Mouse (Mus musculus): ENCODE data around the gene Exoc4. TPM values are rescaled to one million over a fixed set of nuclear protein-coding genes. Genes with fewer than 3 reads are reported as not detected.

Gene Exoc4
- total and polyA plus RNA-seq, 3 experiments, result 31.2 to 46.4 (median 41.9) TPM

DNA sequence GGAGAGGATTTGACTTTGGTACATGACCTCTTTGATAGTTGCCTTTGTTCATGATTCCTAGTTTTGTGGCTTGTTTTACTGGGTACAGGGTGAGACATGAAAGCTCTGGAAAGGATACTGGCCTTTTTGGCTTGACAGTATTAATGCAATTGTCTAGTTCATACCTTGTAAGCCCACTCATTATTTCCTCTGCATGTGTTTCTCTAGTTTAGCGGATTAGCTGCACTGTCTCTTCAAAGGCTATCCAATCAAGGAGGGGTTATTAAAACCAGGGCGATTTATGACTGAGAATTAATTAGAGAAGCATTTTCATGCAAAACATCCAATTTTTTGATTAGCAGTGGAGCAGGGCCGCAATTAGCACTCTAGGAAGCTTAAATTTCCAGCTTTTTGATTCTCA lies 216.5 kb downstream of the Exoc4 start:
- no peak for TF ChIP-seq JUN (IDR thresholded peaks at IDR 0.05; ENCODE audit: insufficient read depth, low read depth, low read length)
- no peak for TF ChIP-seq MAZ (IDR thresholded peaks at IDR 0.05; ENCODE audit: low read depth, low read length)
- no peak for TF ChIP-seq ZC3H11A (IDR thresholded peaks at IDR 0.05; ENCODE audit: low read depth, low read length)
- TF ChIP-seq MAFK (IDR thresholded peaks at IDR 0.05; ENCODE audit: insufficient replicate concordance, low read length), result no peak
- no peak for TF ChIP-seq MEF2A (IDR thresholded peaks at IDR 0.05; ENCODE audit: borderline replicate concordance, low read depth, low read length)
- no peak for TF ChIP-seq E2F4 (IDR thresholded peaks at IDR 0.05; ENCODE audit: insufficient replicate concordance, low read depth, low read length)
- no peak for TF ChIP-seq SIN3A (IDR thresholded peaks at IDR 0.05; ENCODE audit: low read length)
- no peak for TF ChIP-seq GABPA (IDR thresholded peaks at IDR 0.05; ENCODE audit: insufficient replicate concordance, low read depth, low read length)
- no peak for TF ChIP-seq RCOR1 (conservative IDR thresholded peaks at IDR 0.05; ENCODE audit: low read depth, low read length)
- no peak for TF ChIP-seq ZNF384 (IDR thresholded peaks at IDR 0.05; ENCODE audit: low read depth, low read length)
- TF ChIP-seq USF1 (IDR thresholded peaks at IDR 0.05; ENCODE audit: low read depth, low read length), result no peak
- TF ChIP-seq USF2 (conservative IDR thresholded peaks at IDR 0.05; ENCODE audit: low read depth, low read length), result no peak
- no peak for TF ChIP-seq TBP (conservative IDR thresholded peaks at IDR 0.05; ENCODE audit: low read depth, low read length)
- TF ChIP-seq TCF12 (IDR thresholded peaks at IDR 0.05; ENCODE audit: low read depth, low read length), result no peak
- no peak for TF ChIP-seq CHD1 (IDR thresholded peaks at IDR 0.05; ENCODE audit: low read depth, low read length)
- TF ChIP-seq BHLHE40 (IDR thresholded peaks at IDR 0.05; ENCODE audit: low read depth, low read length), result no peak
- DNase-seq (ENCODE audit: extremely low read depth), result no peak
- Histone ChIP-seq H3K36me3 (replicated peaks in 1 of 2; ENCODE audit: control insufficient read depth in 1 of 2, insufficient read depth in 1 of 2, low read length in 1 of 2) (peaks cover 0 to 6% of the 10 kb centered on the region in 2 experiments), H3K4me2 (ENCODE audit: insufficient read depth, low read depth, poor library complexity, severe bottlenecking) (no peak overlapping the region), H3K79me2 (replicated peaks; ENCODE audit: control insufficient read depth, extremely low read depth, insufficient read depth, poor library complexity, severe bottlenecking) (no peaks in the 10 kb centered on the region), H3K4me3 (replicated peaks in 1 of 3; ENCODE audit: low read depth in 2 of 3, low read length in 2 of 3, poor library complexity in 1 of 3) (no peak overlapping the region), H3K9me3 (replicated peaks; ENCODE audit: low read length) (no peaks in the 10 kb centered on the region), H3K9ac (ENCODE audit: insufficient read depth, low read depth) (no peak overlapping the region), H3K4me1 (ENCODE audit: control insufficient read depth in 1 of 2, insufficient read depth in 2 of 2) (no peaks in the 10 kb centered on the region), H3K27ac (ENCODE audit: insufficient read depth, low read depth) (no peak overlapping the region), H3K27me3 (replicated peaks) (no peaks in the 10 kb centered on the region)
- dilution Hi-C loops (cut with MboI; ENCODE audit: extremely low pct_ligation_motif_present, extremely low pct_unique_long_range_greater_than_20kb, low sequenced_read_pairs) (no loop called here), in situ Hi-C loops (cut with MboI; ENCODE audit: low pct_ligation_motif_present, low pct_unique_long_range_greater_than_20kb, low sequenced_read_pairs) (no loop called here)

DNA sequence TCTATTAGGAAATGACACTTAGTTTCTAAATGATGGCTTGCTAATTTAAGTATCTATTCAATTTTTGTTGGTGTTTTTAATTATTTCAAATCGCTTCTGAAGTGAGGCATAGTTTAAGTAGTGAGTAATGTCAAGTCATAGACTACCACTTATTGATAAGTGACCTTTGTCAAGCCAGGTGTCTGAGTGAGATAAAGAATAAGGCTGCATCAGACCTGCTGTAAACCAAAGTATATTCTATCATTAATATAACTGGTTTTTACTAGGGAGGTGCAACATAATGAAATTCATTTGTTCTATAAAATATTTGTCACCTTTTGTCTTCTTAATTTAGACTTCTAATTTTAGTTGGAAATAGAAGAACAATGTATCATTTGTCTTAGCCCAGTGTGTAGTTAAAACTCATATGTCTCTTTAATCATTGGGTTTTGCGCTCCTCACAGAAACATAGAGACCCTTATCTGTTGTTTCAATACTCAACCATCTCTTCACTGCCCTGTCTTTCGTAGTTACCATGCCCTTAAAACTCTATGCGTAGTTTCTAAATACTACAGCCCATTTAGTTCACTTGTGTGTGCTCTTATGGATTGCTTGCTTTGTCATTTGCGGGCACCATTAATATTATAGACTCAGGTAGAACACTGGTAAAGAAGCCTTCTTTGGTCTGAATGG lies 217.4 kb downstream of the Exoc4 start:
- dilution Hi-C loops (cut with MboI; ENCODE audit: extremely low pct_ligation_motif_present, extremely low pct_unique_long_range_greater_than_20kb, low sequenced_read_pairs), result no loop called here
- Histone ChIP-seq H3K4me2 (ENCODE audit: insufficient read depth, low read depth, poor library complexity, severe bottlenecking) (no peak overlapping the region), H3K27ac (ENCODE audit: insufficient read depth, low read depth) (no peak overlapping the region), H3K9ac (ENCODE audit: insufficient read depth, low read depth) (no peak overlapping the region), H3K4me3 (replicated peaks in 1 of 3; ENCODE audit: low read depth in 2 of 3, low read length in 2 of 3, poor library complexity in 1 of 3) (no peak overlapping the region), H3K79me2 (replicated peaks; ENCODE audit: control insufficient read depth, extremely low read depth, insufficient read depth, poor library complexity, severe bottlenecking) (no peaks in the 10 kb centered on the region), H3K27me3 (replicated peaks) (no peaks in the 10 kb centered on the region), H3K4me1 (ENCODE audit: control insufficient read depth in 1 of 2, insufficient read depth in 2 of 2) (no peaks in the 10 kb centered on the region), H3K9me3 (replicated peaks; ENCODE audit: low read length) (no peaks in the 10 kb centered on the region), H3K36me3 (replicated peaks in 1 of 2; ENCODE audit: control insufficient read depth in 1 of 2, insufficient read depth in 1 of 2, low read length in 1 of 2) (peaks cover 0 to 6% of the 10 kb centered on the region in 2 experiments)
- TF ChIP-seq SMC3 (IDR thresholded peaks at IDR 0.05; ENCODE audit: low read depth, low read length) (no peak), TBP (conservative IDR thresholded peaks at IDR 0.05; ENCODE audit: low read depth, low read length) (no peak), NRF1 (IDR thresholded peaks at IDR 0.05; ENCODE audit: low read depth, low read length) (no peak)
- DNase-seq (ENCODE audit: extremely low read depth), result no peak
- in situ Hi-C loops (cut with MboI; ENCODE audit: low pct_ligation_motif_present, low pct_unique_long_range_greater_than_20kb, low sequenced_read_pairs), result no loop called here
